Mouse (Mus musculus): ENCODE measurements at regions not wholly inside any gene's neighbourhood (a gene's known extent, or its start where the extent isn't known, plus 50 kb on each side); places are given as distances from the start of the nearest gene placed in this dataset.

DNA sequence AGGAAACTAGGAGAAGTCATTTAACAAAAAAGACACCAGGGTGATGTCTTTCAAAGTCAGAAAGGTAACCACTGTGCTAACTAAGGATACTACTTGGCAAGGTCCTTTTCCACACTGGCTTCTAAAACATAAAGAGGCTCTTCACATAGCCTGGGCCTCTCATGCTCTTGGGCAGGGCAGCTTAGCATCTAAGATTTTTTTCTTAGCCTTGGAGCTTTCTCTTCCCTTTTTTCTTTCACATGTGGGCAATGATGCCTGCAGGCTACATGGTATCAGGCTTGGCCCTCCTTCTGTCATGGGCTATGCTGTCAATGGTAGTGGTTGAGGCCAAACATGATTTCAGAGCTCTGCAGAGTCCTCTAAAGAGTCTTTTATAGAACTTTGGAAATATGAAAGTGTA, 60.6 kb downstream of the Serpinb6d start:
- ATAC-seq (ENCODE audit: low TSS enrichment) = no peak

GRCm38 (mm10) chr13:33762293-33763125, 80.7 kb downstream of the Serpinb6e start:
- peak; percentile 90 for ATAC-seq (ENCODE audit: low TSS enrichment)

DNA sequence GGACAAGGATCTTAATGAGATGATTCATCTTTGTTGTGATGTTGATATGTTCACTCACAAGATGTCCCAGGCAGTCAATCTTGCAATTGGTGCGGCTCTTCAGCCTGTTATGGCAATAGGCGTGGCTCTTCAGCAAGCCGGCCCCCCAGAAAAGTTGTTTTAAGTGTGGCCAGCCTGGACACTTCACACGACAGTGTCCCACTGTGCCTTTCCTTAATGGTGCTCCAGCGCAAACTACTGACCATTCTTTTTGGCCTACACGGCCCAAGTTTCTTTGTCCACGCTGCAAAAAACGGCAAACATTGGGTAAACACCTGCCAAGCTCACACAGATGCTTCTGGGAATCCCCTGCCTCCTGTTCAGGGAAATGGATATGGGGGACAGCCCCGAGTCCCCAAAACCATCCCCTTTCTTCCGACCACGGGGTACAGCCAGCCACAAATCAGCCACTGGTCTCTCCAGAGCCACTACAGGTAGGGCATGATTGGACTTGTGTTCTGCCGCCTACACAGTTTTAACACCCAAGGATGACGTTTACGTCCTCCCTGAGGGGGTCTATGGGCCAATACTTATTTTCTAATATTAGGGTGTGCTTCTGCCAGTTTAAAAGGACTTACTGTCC, 79.8 kb downstream of the Serpinb6e start:
- ATAC-seq (ENCODE audit: low TSS enrichment) = no peak

All from frontal cortex, adult (tissue).